10 mouse cellular contexts compared by ENCODE assay signal in the genomic region with DNA sequence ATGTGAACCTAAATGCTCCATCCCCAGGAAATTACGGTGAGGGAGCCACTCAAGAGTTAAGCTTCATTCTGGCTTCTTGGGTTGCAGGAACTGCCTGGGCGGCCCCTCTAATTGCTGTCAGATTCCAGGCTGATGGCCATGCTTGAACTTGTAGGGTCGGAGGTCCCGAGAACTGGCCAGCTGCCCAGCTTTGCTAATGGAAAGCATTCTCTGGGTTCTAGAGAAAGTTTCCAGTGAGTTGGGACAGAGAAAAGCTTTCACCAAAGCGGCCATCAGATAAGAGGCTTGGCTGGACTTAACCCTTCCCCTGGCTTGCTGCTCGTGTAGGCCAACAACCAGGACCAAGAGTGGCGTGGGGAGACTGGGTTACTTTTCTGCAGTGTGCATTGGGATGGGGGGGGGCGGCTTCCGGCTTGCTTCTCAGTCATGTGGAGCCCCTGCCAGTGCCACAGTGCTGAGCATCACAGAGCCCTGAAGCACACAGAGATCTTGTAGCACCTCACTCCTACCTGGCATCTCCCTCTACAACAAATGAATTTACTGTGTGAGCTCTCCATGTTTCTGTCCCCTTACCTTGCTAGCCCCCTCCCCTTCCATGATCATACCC. TPM values are rescaled to one million over a fixed set of nuclear protein-coding genes. Genes with fewer than 3 reads are reported as not detected.
A peak's percentile ranks its signal among the peaks of the same experiment; 100 is the strongest.
DNase-seq lines count a peak whose midpoint lies in the region; ATAC-seq and TF ChIP-seq lines count a peak whose summit lies in the region.
"Had no signal": no experiment of that assay in that cellular context is flagged by ENCODE, and none has a peak within 500 bp of the region (broad histone marks: within the 10 kb centered on the region; RNA-seq: fewer than 3 reads in every experiment).

No protein-coding gene starts in this region.

- no peak for ATAC-seq in embryonic facial prominence, embryonic 11.5 days (replicated peaks; ENCODE audit: insufficient number of reproducible peaks, low FRiP score, low TSS enrichment, low read depth)
- no peak for ATAC-seq in hindbrain, embryonic 11.5 days (ENCODE audit: low FRiP score)
- no peak for ATAC-seq in limb, embryonic 13.5 days (ENCODE audit: low FRiP score, low read depth)
- peak; percentile 16; the same call in 1 of the 2 replicates for ATAC-seq in stomach, postnatal 0 days (ENCODE audit: low FRiP score, low TSS enrichment)
- ATAC-seq: Patski had no signal

- no peak for TF ChIP-seq EP300 in stomach, postnatal 0 days (optimal IDR thresholded peaks at IDR 0.05)

- intact Hi-C loops in left cerebral cortex, postnatal 4 days (cut with DNase I), result no loop called here

- H3K36me3 ChIP-seq in embryonic facial prominence, embryonic 11.5 days (replicated peaks; ENCODE audit: control insufficient read depth, insufficient read depth, low read depth, low read length), result no peaks in the 10 kb centered on the region
- no peaks in the 10 kb centered on the region for H3K36me3 ChIP-seq in hindbrain, embryonic 11.5 days (ENCODE audit: control insufficient read depth, insufficient read depth, low read length)
- H3K36me3 ChIP-seq in limb, embryonic 13.5 days, result no peaks in the 10 kb centered on the region
- no peaks in the 10 kb centered on the region for H3K36me3 ChIP-seq in stomach, postnatal 0 days (ENCODE audit: control insufficient read depth, insufficient read depth, low read length)

- H3K9me3 ChIP-seq in embryonic facial prominence, embryonic 11.5 days (replicated peaks; ENCODE audit: control insufficient read depth, low read length), result no peaks in the 10 kb centered on the region
- no peaks in the 10 kb centered on the region for H3K9me3 ChIP-seq in hindbrain, embryonic 11.5 days (ENCODE audit: control insufficient read depth, low read length)
- H3K9me3 ChIP-seq in limb, embryonic 13.5 days, result no peaks in the 10 kb centered on the region
- H3K9me3 ChIP-seq in stomach, postnatal 0 days (ENCODE audit: control insufficient read depth, low read length), result no peaks in the 10 kb centered on the region

- DNase-seq in left cerebral cortex, postnatal 4 days, result peak; percentile 68
- DNase-seq in left cerebral cortex, adult 9 months (ENCODE audit: low spot score in 2 of 2), result no peak
- DNase-seq in embryonic facial prominence, embryonic 11.5 days (ENCODE audit: low spot score), result peak; percentile 73
- peak; percentile 39 for DNase-seq in hindbrain, embryonic 11.5 days (ENCODE audit: low spot score)
- peak; percentile 59 for DNase-seq in stomach, postnatal 0 days (ENCODE audit: low spot score)
- no peak for DNase-seq in layer of hippocampus, postnatal 36 days
- no peak for DNase-seq in spleen, adult 12 weeks (ENCODE audit: low spot score)

- H3K4me3 ChIP-seq in embryonic facial prominence, embryonic 11.5 days (ENCODE audit: low read depth, low read length), result no peak overlapping the region
- H3K4me3 ChIP-seq in hindbrain, embryonic 11.5 days (ENCODE audit: low read depth, low read length), result no peak overlapping the region
- H3K4me3 ChIP-seq in limb, embryonic 13.5 days, result no peak overlapping the region
- H3K4me3 ChIP-seq in stomach, postnatal 0 days (ENCODE audit: low read depth, low read length), result no peak overlapping the region
- H3K4me3 ChIP-seq: myocyte had no signal

- no peak overlapping the region for H3K27ac ChIP-seq in embryonic facial prominence, embryonic 11.5 days (replicated peaks; ENCODE audit: low read depth, low read length)
- no peak overlapping the region for H3K27ac ChIP-seq in hindbrain, embryonic 11.5 days (ENCODE audit: low read depth, low read length)
- H3K27ac ChIP-seq in limb, embryonic 13.5 days, result no peak overlapping the region
- peak overlapping the region; percentile 61; the same call in 1 of the 2 replicates for H3K27ac ChIP-seq in stomach, postnatal 0 days (replicated peaks)

- H3K4me2 ChIP-seq in embryonic facial prominence, embryonic 11.5 days (ENCODE audit: low read depth, low read length), result no peak overlapping the region
- H3K4me2 ChIP-seq in hindbrain, embryonic 11.5 days (replicated peaks; ENCODE audit: low read depth, low read length), result no peak overlapping the region
- 0 out of 2 replicates have a peak overlapping the region, but pooled peaks have one; percentile 7 for H3K4me2 ChIP-seq in limb, embryonic 13.5 days (replicated peaks)
- no peak overlapping the region for H3K4me2 ChIP-seq in stomach, postnatal 0 days (replicated peaks; ENCODE audit: low read depth)

- no peaks in the 10 kb centered on the region for H3K27me3 ChIP-seq in embryonic facial prominence, embryonic 11.5 days (ENCODE audit: control insufficient read depth, insufficient read depth, low read length)
- no peaks in the 10 kb centered on the region for H3K27me3 ChIP-seq in hindbrain, embryonic 11.5 days (ENCODE audit: control insufficient read depth, insufficient read depth, low read length)
- peaks cover 7% of the 10 kb centered on the region; the same call in 1 of the 2 replicates for H3K27me3 ChIP-seq in limb, embryonic 13.5 days
- H3K27me3 ChIP-seq in stomach, postnatal 0 days (ENCODE audit: control insufficient read depth, insufficient read depth, low read length), result no peaks in the 10 kb centered on the region
- H3K27me3 ChIP-seq: Patski had no signal

- no peak for TF ChIP-seq CTCF in stomach, postnatal 0 days (IDR thresholded peaks at IDR 0.05; ENCODE audit: low read depth)

- WGBS in embryonic facial prominence, embryonic 11.5 days, result 33% methylated on average over 9 of the region's 9 CpGs
- WGBS in hindbrain, embryonic 11.5 days, result 55% methylated on average over 9 of the region's 9 CpGs
- 30% methylated on average over 9 of the region's 9 CpGs for WGBS in limb, embryonic 13.5 days
- WGBS in stomach, postnatal 0 days, result 33% methylated on average over 9 of the region's 9 CpGs

- peaks cover 7% of the 10 kb centered on the region for H3K4me1 ChIP-seq in embryonic facial prominence, embryonic 11.5 days (ENCODE audit: control insufficient read depth, insufficient read depth, low read length)
- H3K4me1 ChIP-seq in hindbrain, embryonic 11.5 days (replicated peaks; ENCODE audit: control insufficient read depth, insufficient read depth, low read length), result peaks cover 3% of the 10 kb centered on the region; the same call in 1 of the 2 replicates
- H3K4me1 ChIP-seq in limb, embryonic 13.5 days, result peaks cover 16% of the 10 kb centered on the region
- no peaks in the 10 kb centered on the region for H3K4me1 ChIP-seq in stomach, postnatal 0 days (replicated peaks; ENCODE audit: control insufficient read depth, insufficient read depth)

- H3K9ac ChIP-seq in embryonic facial prominence, embryonic 11.5 days (replicated peaks; ENCODE audit: low read length), result no peak overlapping the region
- H3K9ac ChIP-seq in hindbrain, embryonic 11.5 days (ENCODE audit: low read depth, low read length), result no peak overlapping the region
- no peak overlapping the region for H3K9ac ChIP-seq in limb, embryonic 13.5 days
- H3K9ac ChIP-seq in stomach, postnatal 0 days (ENCODE audit: low read length), result no peak overlapping the region

RNA-seq across cellular contexts. Expression of a gene that starts 15.8 kb away (rescaled TPM):
- 10 to 100 TPM; 25.4 to 27.0 TPM for total RNA-seq in left cerebral cortex, postnatal 4 days (2021)
- polyA plus RNA-seq in embryonic facial prominence, embryonic 11.5 days (2014; fragmentation: Nextera tagmentation; extraction: Ambion mirVana), result 3.1 and 3.4 TPM in 2 replicates
- polyA plus RNA-seq in hindbrain, embryonic 11.5 days (2014; fragmentation: Nextera tagmentation; extraction: Ambion mirVana), result 13.1 and 13.2 TPM in 2 replicates
- polyA plus RNA-seq in limb, embryonic 13.5 days (2015; fragmentation: Nextera tagmentation; extraction: Ambion mirVana), result 0.80 and 1.1 TPM in 2 replicates
- 12.4 and 13.1 TPM in 2 replicates for polyA plus RNA-seq in stomach, postnatal 0 days (2015; fragmentation: Nextera tagmentation; extraction: Ambion mirVana)
- total RNA-seq in layer of hippocampus, postnatal 36 days (2021), result 10 to 100 TPM; 15.2 to 17.2 TPM

RNA-seq across cellular contexts. Expression of a gene that starts 25.2 kb away (rescaled TPM):
- total RNA-seq in left cerebral cortex, postnatal 4 days (2021), result 100 to 1,000 TPM; 334 to 346 TPM
- polyA plus RNA-seq in embryonic facial prominence, embryonic 11.5 days (2014; fragmentation: Nextera tagmentation; extraction: Ambion mirVana), result 151 TPM in 2 replicates
- 179 and 181 TPM in 2 replicates for polyA plus RNA-seq in hindbrain, embryonic 11.5 days (2014; fragmentation: Nextera tagmentation; extraction: Ambion mirVana)
- 155 and 156 TPM in 2 replicates for polyA plus RNA-seq in limb, embryonic 13.5 days (2015; fragmentation: Nextera tagmentation; extraction: Ambion mirVana)
- 133 and 146 TPM in 2 replicates for polyA plus RNA-seq in stomach, postnatal 0 days (2015; fragmentation: Nextera tagmentation; extraction: Ambion mirVana)
- total RNA-seq in layer of hippocampus, postnatal 36 days (2021), result 100 to 1,000 TPM; 510 to 526 TPM

RNA-seq across cellular contexts. Expression of a gene that starts 30.0 kb away (rescaled TPM):
- total RNA-seq in left cerebral cortex, postnatal 4 days (2021), result 10 to 100 TPM in 1 of 2 experiments, 1 to 10 TPM in 1; 9.1 to 10.7 TPM
- polyA plus RNA-seq in embryonic facial prominence, embryonic 11.5 days (2014; fragmentation: Nextera tagmentation; extraction: Ambion mirVana), result 29.5 and 34.6 TPM in 2 replicates
- polyA plus RNA-seq in hindbrain, embryonic 11.5 days (2014; fragmentation: Nextera tagmentation; extraction: Ambion mirVana), result 26.9 and 35.4 TPM in 2 replicates
- polyA plus RNA-seq in limb, embryonic 13.5 days (2015; fragmentation: Nextera tagmentation; extraction: Ambion mirVana), result 26.4 and 27.2 TPM in 2 replicates
- polyA plus RNA-seq in stomach, postnatal 0 days (2015; fragmentation: Nextera tagmentation; extraction: Ambion mirVana), result 5.3 and 5.7 TPM in 2 replicates
- 1 to 10 TPM; 3.6 to 4.0 TPM for total RNA-seq in layer of hippocampus, postnatal 36 days (2021)

RNA-seq across cellular contexts. Expression of a gene that starts 58.6 kb away (rescaled TPM):
- not detected for total RNA-seq in left cerebral cortex, postnatal 4 days (2021)
- polyA plus RNA-seq in embryonic facial prominence, embryonic 11.5 days (2014; fragmentation: Nextera tagmentation; extraction: Ambion mirVana), result not detected in 2 replicates
- 0.11 and 0.49 TPM in 2 replicates for polyA plus RNA-seq in hindbrain, embryonic 11.5 days (2014; fragmentation: Nextera tagmentation; extraction: Ambion mirVana)
- polyA plus RNA-seq in limb, embryonic 13.5 days (2015; fragmentation: Nextera tagmentation; extraction: Ambion mirVana), result 0.05 TPM in 1 of 2 replicates, not detected in the other
- 0.05 TPM in 1 of 2 replicates, not detected in the other for polyA plus RNA-seq in stomach, postnatal 0 days (2015; fragmentation: Nextera tagmentation; extraction: Ambion mirVana)
- total RNA-seq in layer of hippocampus, postnatal 36 days (2021), result not detected

Comparison
In these comparisons a context has a peak if more than half of its experiments do, and no peak if none do; other contexts are left out.
1. DNase-seq: peak in left cerebral cortex, postnatal 4 days (single experiment), embryonic facial prominence, embryonic 11.5 days (single experiment), hindbrain, embryonic 11.5 days (single experiment) and stomach, postnatal 0 days (single experiment); none in left cerebral cortex, adult 9 months (0 of 2), layer of hippocampus, postnatal 36 days (0 of 2) and spleen, adult 12 weeks (single experiment).